Mouse (Mus musculus): ENCODE measurements around the gene Rps6kb2. TPM values are rescaled to one million over a fixed set of nuclear protein-coding genes. Genes with fewer than 3 reads are reported as not detected.

Gene Rps6kb2
- 10 to 100 TPM; 28.6 to 39.6 (median 34.1) TPM for total RNA-seq (2022)

DNA sequence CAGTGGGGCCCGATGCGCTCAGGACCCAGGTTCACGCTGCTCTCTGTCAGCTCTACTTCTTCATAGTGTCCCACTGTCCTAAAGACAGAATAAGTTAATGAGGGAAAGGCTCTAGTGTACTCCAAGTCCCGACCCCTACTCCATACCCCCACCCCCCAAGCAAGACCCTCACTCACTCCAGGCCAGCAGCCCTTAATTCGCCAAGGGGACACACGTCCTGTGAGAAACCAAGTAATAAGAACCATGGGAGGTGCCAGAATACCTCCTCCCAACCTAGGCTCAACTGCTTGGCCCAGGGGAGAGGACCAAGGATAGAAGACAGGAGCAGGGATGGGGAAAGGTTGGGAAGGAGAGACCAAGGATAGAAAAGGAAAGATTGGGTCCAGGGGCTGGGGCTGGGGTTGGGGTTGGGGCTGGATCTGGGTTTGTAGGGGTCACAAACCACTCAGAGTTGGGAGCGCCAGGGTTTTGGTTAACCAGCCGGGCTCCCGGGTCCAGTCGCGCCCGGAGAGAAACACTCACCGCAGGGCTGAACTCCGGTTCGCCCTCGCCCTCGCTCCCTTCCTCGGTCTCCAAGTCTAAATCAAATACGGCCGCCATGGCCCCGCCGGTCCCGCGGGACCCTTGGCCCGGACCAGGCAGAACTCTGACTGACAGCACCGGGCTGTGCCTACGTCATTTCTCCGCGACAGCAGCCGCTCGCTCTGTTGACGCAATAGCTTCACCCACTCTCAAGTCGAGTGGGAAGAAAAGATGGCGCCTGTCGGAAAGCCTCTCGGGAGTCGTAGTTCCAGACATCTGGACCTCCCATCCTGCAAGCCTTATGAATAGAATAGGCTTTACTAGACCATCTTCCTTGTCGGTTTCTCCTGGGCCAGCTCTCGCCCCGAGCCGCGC lies at the start of gene Rps6kb2:
TSS of gene Rps6kb2 (minus strand) at position 709 of the 897 bp plus-strand sequence.
- DNase-seq (ENCODE audit: low spot score in 2 of 2): peak; percentile 96 to 97

DNA sequence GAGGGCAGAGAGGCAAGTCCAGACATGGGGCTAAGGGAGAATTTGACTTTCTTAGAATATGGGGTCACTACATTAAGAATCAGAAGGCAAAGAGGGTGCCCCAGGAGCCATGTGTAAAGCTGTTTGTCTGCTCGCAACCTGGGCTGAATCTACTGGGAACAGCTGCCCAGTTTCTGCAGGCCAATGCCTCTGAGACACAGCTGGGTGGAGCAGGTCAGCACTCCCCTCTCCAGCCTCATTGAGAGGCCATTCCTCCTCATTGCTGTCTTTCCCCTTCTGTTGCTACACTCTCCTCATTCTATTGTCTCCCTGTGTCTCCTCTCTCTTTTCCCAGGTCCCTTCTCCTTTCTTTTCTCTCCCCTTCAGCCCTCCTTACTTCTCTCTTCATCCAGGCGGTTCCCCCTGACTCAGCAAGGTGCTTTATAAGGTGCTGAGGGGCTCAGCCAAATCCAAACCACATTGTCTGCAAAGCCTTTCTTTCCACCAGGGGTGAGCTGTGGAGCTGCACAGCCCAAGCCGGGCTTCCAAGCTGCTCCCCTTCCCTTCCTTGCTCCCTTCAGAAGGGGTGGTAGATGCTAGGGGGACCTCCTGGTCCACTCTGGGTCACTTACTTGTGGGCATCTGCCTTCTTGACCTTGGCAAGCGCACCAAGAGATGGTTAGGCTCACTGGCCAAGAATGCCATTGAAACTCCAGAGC lies 48.9 kb upstream of the Rps6kb2 start:
- DNase-seq (ENCODE audit: low spot score in 2 of 2): no peak

DNA sequence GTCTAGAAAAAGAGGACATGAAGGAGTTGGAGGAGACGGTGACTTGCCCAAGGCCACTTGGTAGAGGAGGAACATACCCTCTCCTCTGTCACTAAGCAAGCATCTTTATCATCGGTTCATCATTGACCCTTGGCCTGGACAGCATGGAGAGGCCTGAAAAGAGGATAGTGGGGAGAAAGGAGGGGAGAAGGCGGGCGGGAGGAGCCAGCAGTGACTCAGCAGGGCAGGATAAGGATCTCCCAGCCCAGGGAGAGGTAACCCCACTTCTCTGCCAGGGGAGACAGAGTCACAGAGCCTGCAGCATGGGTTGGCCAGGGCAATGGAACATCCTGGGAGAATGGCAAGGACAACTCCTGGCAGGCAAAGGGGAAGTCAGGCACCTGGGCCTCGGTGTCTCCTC lies 45.4 kb upstream of the Rps6kb2 start:
- no peak for DNase-seq (ENCODE audit: low spot score in 2 of 2)

DNA sequence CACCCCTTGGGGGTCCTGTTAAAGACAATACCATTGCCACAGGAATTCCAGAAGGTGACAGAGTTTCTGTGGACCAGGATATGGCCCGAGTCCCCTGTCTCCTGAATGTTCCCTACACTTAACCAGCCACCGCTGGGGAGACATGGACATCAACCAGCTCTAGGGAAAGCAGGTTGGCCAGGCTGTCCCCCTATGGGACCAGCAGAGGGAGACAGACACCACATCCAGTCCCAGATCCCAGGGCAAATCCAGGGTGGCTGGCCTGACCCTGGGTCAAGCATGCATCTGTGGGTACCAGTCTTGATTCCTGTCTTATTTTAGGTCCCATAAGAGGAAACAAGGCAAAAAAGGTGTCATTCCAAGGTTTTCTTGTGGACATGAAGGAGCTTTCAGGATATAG lies 43.8 kb upstream of the Rps6kb2 start:
- no peak for DNase-seq (ENCODE audit: low spot score in 2 of 2)

DNA sequence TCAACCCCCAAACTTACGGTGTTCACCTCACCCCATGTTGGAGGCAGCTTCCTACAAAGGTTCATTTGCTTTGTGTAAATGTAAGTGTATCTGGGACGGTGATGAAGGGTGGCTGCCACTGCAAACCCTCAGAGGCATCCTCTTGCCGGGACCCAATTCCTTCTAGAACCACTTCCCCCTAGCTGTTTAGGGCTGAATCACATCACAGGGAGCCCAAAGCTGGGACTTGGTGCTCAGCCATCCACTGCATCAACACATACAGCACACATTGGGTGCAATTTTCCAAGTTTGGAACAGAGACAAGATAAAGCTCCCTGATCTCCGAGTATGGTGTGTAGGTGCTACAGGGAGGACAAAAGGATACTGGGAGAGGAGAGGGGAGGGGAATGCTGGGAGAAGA lies 41.7 kb upstream of the Rps6kb2 start:
- no peak for DNase-seq (ENCODE audit: low spot score in 2 of 2)

DNA sequence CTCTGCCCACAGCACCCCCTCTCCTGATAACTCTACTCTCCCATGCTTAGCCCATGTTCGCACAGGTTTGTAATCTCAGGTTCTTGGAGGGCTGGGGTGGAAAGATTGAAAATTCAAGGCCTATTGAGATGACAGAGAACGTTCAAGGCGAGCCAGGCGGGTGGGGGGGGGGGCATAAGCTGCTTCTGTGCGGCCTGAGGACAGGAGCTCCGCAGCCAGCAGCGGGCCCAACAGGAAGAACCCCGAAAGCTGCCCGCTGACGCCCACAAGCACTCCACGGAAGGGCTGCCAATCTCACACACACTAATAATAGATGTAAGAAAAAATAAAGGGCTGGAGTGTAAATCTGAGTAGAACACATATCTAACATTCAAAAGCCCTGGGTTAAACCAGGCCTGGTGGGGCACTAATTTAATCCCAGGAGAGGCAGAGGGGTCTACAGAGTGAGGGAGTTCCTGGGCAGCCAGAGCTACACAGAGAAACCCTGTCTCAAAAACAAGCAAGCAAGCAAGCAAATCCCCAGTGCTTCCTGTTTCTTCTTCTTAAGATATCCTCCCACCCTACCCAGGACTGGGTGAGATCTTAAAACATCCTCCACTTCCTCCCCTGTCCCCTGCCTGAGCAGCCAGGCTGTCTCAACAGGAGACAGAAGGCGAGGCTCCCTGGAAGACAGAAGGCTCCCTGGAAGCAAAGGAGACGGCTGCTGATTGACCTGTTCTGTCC lies 40.6 kb upstream of the Rps6kb2 start:
- no peak for DNase-seq (ENCODE audit: low spot score in 2 of 2)

DNA sequence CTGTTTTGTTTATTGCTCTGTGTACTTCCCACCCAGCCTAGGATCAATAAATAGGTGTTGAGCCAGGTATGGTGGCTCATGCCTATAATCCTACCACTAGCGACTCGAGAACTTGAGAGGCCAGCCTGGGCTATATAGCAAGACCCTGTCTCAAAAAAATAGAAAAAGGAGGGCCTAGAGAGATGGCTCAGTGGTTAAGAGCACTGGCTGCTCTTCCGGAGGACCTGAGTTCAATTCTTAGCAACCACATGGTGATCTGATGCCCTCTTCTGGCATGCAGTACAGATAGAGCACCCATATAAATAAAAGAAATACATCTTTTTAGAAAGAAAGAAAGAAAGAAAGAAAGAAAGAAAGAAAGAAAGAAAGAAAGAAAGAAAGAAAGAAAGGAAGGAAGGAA lies 40.0 kb upstream of the Rps6kb2 start:
- no peak for DNase-seq (ENCODE audit: low spot score in 2 of 2)

DNA sequence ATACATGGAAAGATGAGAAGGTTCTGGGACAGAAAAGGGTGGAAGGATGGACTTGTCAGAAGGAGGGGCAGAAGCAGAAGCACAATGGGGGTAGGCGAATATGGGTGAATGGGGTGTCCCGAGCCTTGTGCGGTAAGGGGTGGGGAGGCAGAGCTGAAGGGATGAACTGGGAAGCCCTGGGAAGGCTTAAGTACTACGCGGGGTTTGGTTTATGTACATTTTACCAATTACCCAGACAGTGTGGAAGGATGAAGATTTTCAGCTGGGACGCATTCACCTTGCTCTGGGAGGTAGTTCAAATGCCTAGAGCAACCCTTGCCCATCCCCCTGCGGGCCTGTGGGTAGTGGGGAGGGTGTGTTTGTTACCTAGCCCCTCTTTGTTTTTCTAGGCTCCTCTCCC lies 39.0 kb upstream of the Rps6kb2 start:
- no peak for DNase-seq (ENCODE audit: low spot score in 2 of 2)

DNA sequence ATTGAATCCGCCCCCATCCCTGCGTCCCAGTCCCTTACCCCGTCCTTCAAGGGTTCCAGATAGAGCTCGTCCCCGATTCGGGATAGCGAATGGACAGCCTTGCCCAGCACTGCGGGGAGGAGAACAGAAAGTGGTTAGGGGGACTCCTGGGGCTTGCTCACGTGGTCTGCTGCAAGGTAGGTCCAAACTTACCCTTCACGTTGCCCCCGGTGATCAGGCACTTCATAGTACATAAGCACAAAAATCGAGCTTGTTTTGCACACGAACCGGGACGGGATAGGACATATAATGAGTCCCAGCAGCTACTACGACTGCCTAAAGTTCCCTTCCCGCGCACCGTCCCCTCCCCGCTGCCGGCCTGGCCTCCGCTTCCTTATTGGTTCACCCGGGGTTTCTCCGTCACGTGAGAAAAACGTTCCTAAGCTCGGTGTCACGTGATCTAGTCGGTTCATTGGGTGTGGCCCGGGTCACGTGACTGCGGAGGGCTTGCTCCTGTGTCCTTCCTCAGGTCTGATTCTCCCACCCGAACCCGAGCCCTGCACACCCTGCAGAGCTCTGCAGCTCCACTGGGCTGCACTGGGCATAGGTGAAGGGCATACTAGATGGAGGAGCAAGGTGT lies 38.2 kb upstream of the Rps6kb2 start, which contains the start of gene Rad9a:
TSS of gene Rad9a (minus strand) at position 372 of the 619 bp plus-strand sequence.
- DNase-seq (ENCODE audit: low spot score in 2 of 2): peak; percentile 86 to 97

DNA sequence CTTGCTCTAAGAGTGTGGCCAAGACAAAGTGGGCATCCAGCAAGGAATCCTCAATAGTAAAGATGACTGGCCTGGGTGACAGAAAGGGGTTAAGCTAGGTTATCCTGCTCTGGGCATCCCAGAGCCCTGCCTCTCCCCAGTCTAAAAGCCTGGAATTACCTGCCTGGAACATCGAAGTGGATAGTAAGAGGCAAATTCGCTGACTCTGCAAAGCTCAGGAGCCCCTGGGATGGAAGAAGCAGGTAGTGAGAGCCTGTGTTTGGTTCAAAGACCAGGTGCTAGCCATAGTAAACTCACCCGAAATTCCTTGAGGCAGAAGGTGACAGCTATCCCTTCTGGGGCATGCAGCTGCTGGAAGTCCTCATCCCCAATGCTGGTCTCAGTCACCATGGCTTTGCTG lies 34.0 kb upstream of the Rps6kb2 start:
- DNase-seq (ENCODE audit: low spot score in 2 of 2): no peak

DNA sequence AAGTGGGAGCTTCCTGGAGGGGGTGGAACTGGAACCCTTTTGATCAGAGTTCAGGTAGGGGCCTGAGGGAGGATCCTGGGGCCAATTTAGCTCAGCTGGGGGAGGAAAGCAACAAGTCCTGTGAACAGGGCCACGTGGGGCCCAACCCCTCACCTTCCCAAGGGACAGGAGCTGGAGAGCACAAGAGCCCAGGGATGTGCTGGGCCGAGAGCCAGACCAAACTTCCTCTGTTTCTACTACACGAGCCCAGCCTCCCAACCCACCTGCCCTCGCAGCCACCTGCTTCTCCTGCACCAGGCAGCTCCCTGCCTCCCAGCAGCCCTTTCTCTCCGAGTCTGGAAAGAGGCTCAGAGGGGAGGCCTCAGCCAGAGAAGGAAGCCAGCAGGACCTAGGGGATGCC lies 33.4 kb upstream of the Rps6kb2 start:
- no peak for DNase-seq (ENCODE audit: low spot score in 2 of 2)

DNA sequence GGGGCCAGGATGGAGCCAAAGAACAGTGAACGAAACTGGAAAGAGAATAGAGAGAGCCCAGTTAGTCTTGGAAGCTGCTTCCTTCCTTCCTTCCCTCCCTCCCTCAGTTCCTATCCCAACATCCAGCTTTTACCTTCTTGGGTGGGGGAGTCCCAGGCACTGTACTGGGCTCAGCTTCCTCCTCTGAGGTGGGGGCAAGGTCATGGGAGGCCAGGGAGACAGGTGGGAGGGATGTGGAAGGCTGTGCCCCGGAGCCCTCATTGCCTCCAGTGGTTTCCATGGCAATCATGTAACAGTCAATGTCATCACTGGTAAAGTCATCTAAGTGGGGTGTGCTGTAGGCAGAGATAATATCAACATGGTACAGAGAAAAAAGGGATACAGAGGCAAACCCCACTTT lies 32.9 kb upstream of the Rps6kb2 start:
- DNase-seq (ENCODE audit: low spot score in 2 of 2): no peak

DNA sequence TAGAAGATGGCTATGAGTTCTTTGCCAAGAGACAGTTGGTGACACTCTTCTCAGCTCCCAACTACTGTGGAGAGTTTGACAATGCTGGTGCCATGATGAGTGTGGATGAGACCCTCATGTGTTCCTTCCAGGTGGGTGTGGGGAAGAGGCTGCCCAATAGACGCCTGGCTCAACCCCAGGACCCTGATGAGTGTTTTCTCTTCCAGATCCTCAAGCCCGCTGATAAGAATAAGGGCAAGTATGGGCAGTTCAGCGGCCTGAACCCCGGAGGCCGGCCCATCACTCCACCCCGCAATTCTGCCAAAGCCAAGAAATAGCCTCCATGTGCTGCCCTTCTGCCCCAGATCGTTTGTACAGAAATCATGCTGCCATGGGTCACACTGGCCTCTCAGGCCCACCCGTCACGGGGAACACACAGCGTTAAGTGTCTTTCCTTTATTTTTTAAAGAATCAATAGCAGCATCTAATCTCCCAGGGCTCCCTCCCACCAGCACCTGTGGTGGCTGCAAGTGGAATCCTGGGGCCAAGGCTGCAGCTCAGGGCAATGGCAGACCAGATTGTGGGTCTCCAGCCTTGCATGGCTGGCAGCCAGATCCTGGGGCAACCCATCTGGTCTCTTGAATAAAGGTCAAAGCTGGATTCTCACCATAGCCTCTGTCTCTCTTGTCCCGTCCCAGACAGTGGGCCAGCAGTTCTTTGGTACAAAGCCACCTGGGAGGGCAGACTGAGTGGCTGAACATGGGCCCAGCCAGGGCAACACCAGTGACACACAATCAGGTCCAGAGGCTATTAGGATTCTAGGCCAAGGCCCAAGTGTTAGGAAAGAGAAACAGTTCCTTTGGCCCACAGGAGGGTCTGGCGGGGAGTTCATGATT lies 31.9 kb upstream of the Rps6kb2 start:
- no peak for DNase-seq (ENCODE audit: low spot score in 2 of 2)

DNA sequence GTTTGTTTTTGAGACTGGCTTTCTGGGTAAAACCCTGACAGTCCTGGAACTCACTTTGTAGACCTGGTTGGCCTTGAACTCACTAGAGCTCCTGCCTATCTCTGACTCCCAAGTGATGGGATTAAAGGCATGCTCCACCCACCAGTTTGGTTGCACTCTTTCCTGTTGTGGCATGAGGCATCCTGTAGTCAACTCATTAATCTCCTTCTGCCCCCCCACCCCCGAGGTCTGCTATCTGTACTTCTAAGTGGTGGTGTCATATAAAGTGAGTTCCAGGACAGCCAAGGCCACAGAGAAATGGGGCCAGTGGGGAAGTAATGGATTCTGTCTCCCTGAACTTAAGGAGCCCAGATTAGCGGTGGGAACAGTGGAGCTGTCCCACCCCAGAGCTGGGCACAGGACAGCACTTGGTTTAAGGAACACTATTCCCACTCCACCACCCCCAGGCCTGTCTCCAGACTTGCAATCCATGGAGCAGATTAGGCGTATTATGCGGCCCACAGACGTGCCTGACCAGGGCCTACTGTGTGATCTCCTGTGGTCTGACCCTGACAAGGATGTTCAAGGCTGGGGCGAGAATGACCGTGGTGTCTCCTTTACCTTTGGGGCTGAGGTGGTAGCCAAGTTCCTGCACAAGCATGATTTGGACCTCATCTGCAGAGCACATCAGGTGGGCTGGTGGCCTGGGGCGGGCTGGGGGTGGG lies 31.0 kb upstream of the Rps6kb2 start:
- DNase-seq (ENCODE audit: low spot score in 2 of 2): no peak

DNA sequence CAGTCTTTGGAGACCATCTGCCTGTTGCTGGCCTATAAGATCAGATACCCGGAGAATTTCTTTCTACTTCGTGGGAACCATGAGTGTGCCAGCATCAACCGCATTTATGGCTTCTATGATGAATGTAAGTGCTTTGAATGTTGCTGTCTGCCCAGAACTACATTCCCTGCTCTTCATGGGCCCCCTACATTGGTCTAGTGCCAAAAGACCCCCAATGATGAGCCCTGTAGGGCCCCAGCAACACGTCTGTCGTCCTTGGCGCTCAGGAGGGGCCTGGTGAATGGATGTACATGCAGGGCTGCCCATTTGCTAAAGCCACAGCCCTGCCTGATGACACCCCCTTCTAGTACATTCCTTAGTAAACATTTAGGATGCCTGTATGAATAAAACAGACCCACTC lies 30.0 kb upstream of the Rps6kb2 start:
- no peak for DNase-seq (ENCODE audit: low spot score in 2 of 2)

DNA sequence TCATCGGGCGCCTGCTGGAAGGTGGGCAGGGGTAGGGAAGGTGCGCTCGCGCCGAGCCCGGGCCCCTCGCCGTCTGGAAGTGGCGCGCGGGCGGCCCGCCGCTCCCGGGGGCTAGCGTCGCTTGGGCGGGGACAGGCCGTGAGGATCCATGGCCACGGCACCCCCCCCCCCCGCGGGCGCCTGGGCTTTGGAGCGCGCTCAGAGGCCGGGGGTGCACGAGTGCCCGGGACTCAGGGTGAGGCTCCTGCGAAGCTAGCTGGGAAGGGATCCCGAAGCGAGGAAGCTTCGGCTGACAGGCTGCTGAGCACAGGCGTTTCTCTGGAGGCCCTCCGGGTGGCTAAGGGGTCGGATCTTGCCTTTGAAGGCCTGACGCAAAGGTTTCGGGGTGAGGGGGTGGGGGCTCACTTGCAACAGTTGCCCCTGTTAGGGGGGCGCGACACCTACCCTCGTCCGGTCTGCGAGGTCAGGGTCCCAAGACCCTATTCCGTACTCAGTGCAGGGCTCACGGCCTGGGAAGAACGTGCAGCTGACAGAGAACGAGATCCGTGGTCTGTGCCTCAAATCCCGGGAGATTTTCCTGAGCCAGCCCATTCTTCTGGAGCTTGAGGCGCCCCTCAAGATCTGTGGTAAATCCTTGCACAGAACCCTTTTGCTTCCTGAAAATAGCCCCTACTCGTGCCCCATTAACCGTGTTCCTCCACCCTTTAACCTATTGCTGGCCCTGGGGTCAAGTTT lies 29.3 kb upstream of the Rps6kb2 start:
- no peak for DNase-seq (ENCODE audit: low spot score in 2 of 2)

DNA sequence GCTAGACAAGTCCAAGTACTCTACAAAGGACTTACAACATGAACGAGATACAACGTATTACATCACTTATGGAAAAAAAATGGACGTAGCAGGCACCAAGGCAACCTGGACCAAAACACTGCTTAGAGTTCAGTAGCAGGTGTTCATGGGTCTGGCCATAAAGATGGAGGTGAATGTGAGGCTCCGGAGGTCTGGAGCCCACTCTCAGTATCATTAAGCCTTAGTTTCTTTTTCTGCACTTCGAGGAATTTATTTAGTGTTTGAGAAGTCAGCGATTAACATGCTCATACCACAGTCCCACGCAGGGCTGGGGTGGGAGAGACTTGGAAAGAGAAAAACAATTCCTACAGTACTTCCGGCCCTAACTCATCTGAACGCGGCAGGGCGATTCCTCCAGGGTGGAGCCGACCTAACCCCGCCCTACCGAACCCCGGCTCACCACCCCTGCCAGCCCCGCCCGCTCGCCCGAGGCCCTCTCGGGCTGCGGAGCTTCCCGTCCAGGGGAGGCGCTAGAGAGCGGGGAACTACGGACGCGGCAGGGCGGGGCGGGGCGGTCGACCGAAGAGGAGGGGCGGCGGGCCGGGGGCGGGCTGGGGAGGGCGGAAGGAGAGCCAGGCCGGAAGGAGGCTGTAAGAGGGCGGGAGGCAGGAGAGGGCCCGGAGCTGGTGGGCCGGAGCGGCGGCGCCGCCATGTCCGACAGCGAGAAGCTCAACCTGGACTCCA lies 28.5 kb upstream of the Rps6kb2 start, which contains the start of gene Ppp1ca:
TSS of gene Ppp1ca (plus strand) at position 538 of the 723 bp plus-strand sequence.
- peak; percentile 74 to 84 for DNase-seq (ENCODE audit: low spot score in 2 of 2)

DNA sequence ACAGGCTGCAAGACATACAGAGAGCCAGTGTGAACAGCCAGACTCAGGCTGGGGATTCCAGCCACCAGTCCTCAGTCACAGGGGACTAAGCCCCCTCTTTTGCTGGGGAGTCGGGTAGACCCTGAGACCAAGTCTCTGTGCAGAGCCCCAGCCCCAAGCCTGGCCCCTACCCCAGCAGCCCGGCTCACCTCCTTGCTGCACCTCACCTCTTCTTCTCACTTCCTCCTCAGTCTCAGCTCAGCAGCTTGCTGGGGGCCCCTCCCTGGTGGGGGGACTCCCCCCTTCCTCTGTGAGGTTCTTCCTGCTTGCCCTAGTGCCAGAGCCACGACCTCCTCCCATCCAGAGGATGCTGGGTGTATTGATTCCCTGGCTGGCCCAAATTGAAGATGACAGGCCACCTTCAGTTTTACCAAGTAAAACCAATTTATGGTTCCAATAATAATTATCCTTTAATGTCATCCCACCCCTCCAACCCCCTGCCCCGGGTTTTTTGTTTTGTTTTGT lies 27.7 kb upstream of the Rps6kb2 start, which contains the start of gene Tbc1d10c:
TSS of gene Tbc1d10c (minus strand) at position 454 of the 504 bp plus-strand sequence.
- DNase-seq (ENCODE audit: low spot score in 2 of 2): no peak
